Mouse (Mus musculus): ENCODE results near the gene Atoh7. TPM values are rescaled to one million over a fixed set of nuclear protein-coding genes. Genes with fewer than 3 reads are reported as not detected.

Atoh7 gene
- polyA plus RNA-seq (2012; rRNA removed): 0.17 and 0.21 TPM in 2 replicates

GRCm38 (mm10) chr10:63099521-63099920, at the start of gene Atoh7:
Atoh7 (plus strand) TSS chr10:63099651.

GRCm38 (mm10) chr10:63059862-63060261, 39.6 kb upstream of the Atoh7 start, which contains the start of gene Pbld1:
Pbld1 (plus strand) TSS chr10:63060162.

Other genes with a start within 250 kb of the Atoh7 start
- gene Tet1, start 190.7 kb upstream of the Atoh7 start, polyA plus RNA-seq (2012; rRNA removed): 0.21 and 0.66 TPM in 2 replicates
- gene Slc25a16, start 179.0 kb upstream of the Atoh7 start, polyA plus RNA-seq (2012; rRNA removed): 36.0 and 63.4 TPM in 2 replicates
- gene Dna2, start 152.6 kb upstream of the Atoh7 start, polyA plus RNA-seq (2012; rRNA removed): 2.8 and 3.1 TPM in 2 replicates
- 1.6 and 2.1 TPM in 2 replicates for gene Rufy2, start 119.4 kb upstream of the Atoh7 start, polyA plus RNA-seq (2012; rRNA removed)
- gene Hnrnph3, start 75.4 kb upstream of the Atoh7 start, polyA plus RNA-seq (2012; rRNA removed): 4.2 and 5.1 TPM in 2 replicates
- gene Pbld2, start 75.3 kb upstream of the Atoh7 start, polyA plus RNA-seq (2012; rRNA removed): 9.1 and 9.5 TPM in 2 replicates
- 3.2 and 3.5 TPM in 2 replicates for gene Pbld1, start 39.5 kb upstream of the Atoh7 start, polyA plus RNA-seq (2012; rRNA removed)
- 0.13 and 0.14 TPM in 2 replicates for gene Mypn, start 104.3 kb downstream of the Atoh7 start, polyA plus RNA-seq (2012; rRNA removed)
- gene Herc4, start 144.2 kb downstream of the Atoh7 start, polyA plus RNA-seq (2012; rRNA removed): 10.5 and 11.1 TPM in 2 replicates